Mouse (Mus musculus) brain, embryonic 18.5 days (tissue): Measurements from ENCODE around the gene Pmf1.

Experiments used
- DNase-seq: peaks from one replicate; pipeline ENCODE4 v3.0.0-alpha.2; 2012; ENCODE audit warnings: low read depth, low spot score

Gene Pmf1

GRCm38 (mm10) chr3:88409741-88410644 lies at the start of gene Pmf1:
Gene Pmf1, minus strand, starts transcription at chr3:88410331.
- peak; percentile 79 for DNase-seq

- DNase-seq = peak; percentile 56
These were observed 48.7 kb upstream of the Pmf1 start for GRCm38 (mm10) chr3:88458778-88459219.

GRCm38 (mm10) chr3:88456746-88457532 lies 46.8 kb upstream of the Pmf1 start:
- DNase-seq = no peak

- no peak for DNase-seq
These were observed 46.2 kb upstream of the Pmf1 start for GRCm38 (mm10) chr3:88456313-88456712.

- DNase-seq = no peak
These were observed 45.6 kb upstream of the Pmf1 start for GRCm38 (mm10) chr3:88455588-88456264.

GRCm38 (mm10) chr3:88454762-88455587 lies 44.8 kb upstream of the Pmf1 start:
- DNase-seq = no peak

- no peak for DNase-seq
These were observed 43.9 kb upstream of the Pmf1 start for GRCm38 (mm10) chr3:88453986-88454385.

- DNase-seq = no peak
These were observed 43.2 kb upstream of the Pmf1 start for GRCm38 (mm10) chr3:88453369-88453768.

GRCm38 (mm10) chr3:88452716-88453115 lies 42.6 kb upstream of the Pmf1 start:
- DNase-seq = no peak

GRCm38 (mm10) chr3:88452246-88452645 lies 42.1 kb upstream of the Pmf1 start:
- DNase-seq = no peak

- DNase-seq = no peak
These were observed 40.4 kb upstream of the Pmf1 start for GRCm38 (mm10) chr3:88450379-88451131.

GRCm38 (mm10) chr3:88449395-88450023 lies 39.4 kb upstream of the Pmf1 start:
- DNase-seq = no peak

- DNase-seq = no peak
These were observed 38.3 kb upstream of the Pmf1 start for GRCm38 (mm10) chr3:88448443-88448842.

- no peak for DNase-seq
These were observed 37.6 kb upstream of the Pmf1 start for GRCm38 (mm10) chr3:88447676-88448183.

GRCm38 (mm10) chr3:88446471-88447123 lies 36.5 kb upstream of the Pmf1 start:
- no peak for DNase-seq

- DNase-seq = no peak
These were observed 32.8 kb upstream of the Pmf1 start for GRCm38 (mm10) chr3:88442888-88443287.

- DNase-seq = no peak
These were observed 32.4 kb upstream of the Pmf1 start for GRCm38 (mm10) chr3:88442488-88442887.

- DNase-seq = no peak
These were observed 30.6 kb upstream of the Pmf1 start for GRCm38 (mm10) chr3:88440500-88441381.
